Mouse (Mus musculus) ovary, postnatal 14 days (tissue): ENCODE measurements around the gene Snrnp25.

Experiments
- DNase-seq: peaks from one replicate; pipeline ENCODE4 v3.0.0; 2022; ENCODE audit warnings: low spot score

Snrnp25 gene

GRCm38 (mm10) chr11:32244617-32245016, 39.4 kb downstream of the Snrnp25 start:
- DNase-seq = no peak

- no peak for DNase-seq
These were observed 40.4 kb downstream of the Snrnp25 start for GRCm38 (mm10) chr11:32245614-32246013.

GRCm38 (mm10) chr11:32247068-32247467, 41.9 kb downstream of the Snrnp25 start:
- DNase-seq = no peak

DNA sequence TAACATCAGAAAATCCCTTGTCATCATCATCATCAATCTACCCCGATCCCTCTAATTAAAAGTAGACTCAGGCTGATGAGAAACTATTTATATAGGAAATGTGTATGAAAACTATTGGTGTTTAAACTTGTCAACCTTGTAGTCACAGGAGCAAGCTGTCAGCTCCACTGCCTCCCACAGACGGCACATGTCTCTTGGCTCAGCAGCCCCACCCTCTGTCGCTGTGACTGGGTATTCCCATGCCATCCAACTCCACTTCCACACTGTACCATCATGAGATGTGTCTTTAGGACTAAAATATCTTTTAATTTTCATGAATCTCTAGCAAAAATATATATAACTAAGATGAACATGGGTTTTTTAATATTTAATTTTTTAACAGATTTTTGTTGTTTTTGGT, 43.1 kb downstream of the Snrnp25 start:
- DNase-seq = no peak

- no peak for DNase-seq
These were observed 45.9 kb downstream of the Snrnp25 start for GRCm38 (mm10) chr11:32250880-32251763.

DNA sequence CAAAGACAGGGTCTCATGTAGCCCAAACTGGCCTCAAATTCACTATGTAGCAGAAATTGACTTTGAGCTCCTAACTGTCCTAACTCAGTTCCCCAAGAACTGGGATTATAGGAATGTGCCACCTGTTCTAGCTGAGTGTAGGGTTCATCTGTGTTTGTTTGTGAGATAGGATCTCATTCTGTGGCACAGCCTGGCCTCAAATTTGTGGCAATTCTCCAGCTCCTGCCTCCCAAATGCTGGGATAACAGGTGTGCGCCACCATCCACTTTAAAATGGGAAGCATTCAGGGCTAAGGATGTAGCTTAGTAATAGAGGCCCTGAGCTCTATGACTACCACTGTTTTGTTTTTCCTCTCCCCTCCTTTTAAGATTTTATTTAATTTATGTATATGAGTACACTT, 47.9 kb downstream of the Snrnp25 start:
- no peak for DNase-seq

DNA sequence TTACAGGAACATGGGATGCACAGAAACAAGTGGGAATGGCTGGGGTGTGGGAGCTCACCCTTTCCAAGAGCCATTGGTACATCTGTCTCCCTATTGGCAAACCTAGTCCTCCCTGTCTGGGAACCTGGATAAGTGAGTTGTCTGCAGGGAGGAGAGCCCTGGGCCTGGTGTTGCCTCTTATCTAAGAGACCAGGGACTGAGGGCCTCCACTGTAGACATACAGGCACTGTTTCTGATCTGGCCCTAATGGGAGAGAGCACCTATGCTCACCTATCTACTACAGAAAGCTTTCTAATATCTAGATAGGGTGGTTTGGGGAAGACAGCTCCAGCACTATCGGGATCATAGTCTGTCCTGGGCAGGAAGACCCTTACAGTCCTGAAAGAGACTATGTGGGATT, 50.9 kb downstream of the Snrnp25 start:
- no peak for DNase-seq

- no peak for DNase-seq
These were observed 51.4 kb downstream of the Snrnp25 start for GRCm38 (mm10) chr11:32256566-32256965.
